Mouse (Mus musculus): Measurements from ENCODE around the gene Gid8. TPM values are rescaled to one million over a fixed set of nuclear protein-coding genes. Genes with fewer than 3 reads are reported as not detected.

Gid8 gene
- polyA plus RNA-seq, 1 experiment from 2014 or later = 50.9 TPM

GRCm38 (mm10) chr2:180724585-180725413 is 14.9 kb downstream of the Gid8 start, which contains the start of gene Slc17a9:
Gene Slc17a9 (plus strand): TSS chr2:180725263.
- Histone ChIP-seq H3K9ac (ENCODE audit: low read length) (peak within 1 kb of the TSS; percentile 36; the same call in 1 of the 2 replicates), H3K9me3 (ENCODE audit: control insufficient read depth, low read length) (no peaks in the 10 kb centered on the region), H3K36me3 (ENCODE audit: control insufficient read depth, insufficient read depth, low read length) (peaks cover 21% of the 10 kb centered on the region), H3K27me3 (ENCODE audit: control insufficient read depth, insufficient read depth, low read depth, low read length) (no peaks in the 10 kb centered on the region), H3K4me2 (ENCODE audit: low read depth, low read length) (peak within 1 kb of the TSS; percentile 52), H3K4me1 (replicated peaks; ENCODE audit: control insufficient read depth, insufficient read depth, low read length) (peaks cover 8% of the 10 kb centered on the region; the same call in 1 of the 2 replicates), H3K27ac (ENCODE audit: low read length) (no peak within 1 kb of the TSS), H3K4me3 (ENCODE audit: low read length) (peak within 1 kb of the TSS; percentile 24)
- WGBS = 3% methylated on average over 18 of the region's 18 CpGs
- peak; percentile 83 for ATAC-seq (ENCODE audit: low read depth)

GRCm38 (mm10) chr2:180725414-180725778 is 15.5 kb downstream of the Gid8 start:
- Histone ChIP-seq H3K4me3 (ENCODE audit: low read length) (peak overlapping the region; percentile 24), H3K4me2 (ENCODE audit: low read depth, low read length) (peak overlapping the region; percentile 52), H3K9me3 (ENCODE audit: control insufficient read depth, low read length) (no peaks in the 10 kb centered on the region), H3K4me1 (replicated peaks; ENCODE audit: control insufficient read depth, insufficient read depth, low read length) (peaks cover 8% of the 10 kb centered on the region; the same call in 1 of the 2 replicates), H3K36me3 (ENCODE audit: control insufficient read depth, insufficient read depth, low read length) (peaks cover 17% of the 10 kb centered on the region; the same call in 1 of the 2 replicates), H3K27me3 (ENCODE audit: control insufficient read depth, insufficient read depth, low read depth, low read length) (no peaks in the 10 kb centered on the region), H3K9ac (ENCODE audit: low read length) (peak overlapping the region; percentile 36; the same call in 1 of the 2 replicates), H3K27ac (ENCODE audit: low read length) (no peak overlapping the region)
- ATAC-seq (ENCODE audit: low read depth) = peak; percentile 35; the same call in 1 of the 2 replicates
- WGBS = under 1% methylated on average over 6 of the region's 6 CpGs

GRCm38 (mm10) chr2:180725856-180726629 is 16.1 kb downstream of the Gid8 start:
- 24% methylated on average over 8 of the region's 8 CpGs for WGBS
- Histone ChIP-seq H3K27ac (ENCODE audit: low read length) (no peak overlapping the region), H3K4me1 (replicated peaks; ENCODE audit: control insufficient read depth, insufficient read depth, low read length) (peaks cover 8% of the 10 kb centered on the region; the same call in 1 of the 2 replicates), H3K27me3 (ENCODE audit: control insufficient read depth, insufficient read depth, low read depth, low read length) (no peaks in the 10 kb centered on the region), H3K9ac (ENCODE audit: low read length) (no peak overlapping the region), H3K36me3 (ENCODE audit: control insufficient read depth, insufficient read depth, low read length) (peaks cover 10% of the 10 kb centered on the region; the same call in 1 of the 2 replicates), H3K4me3 (ENCODE audit: low read length) (no peak overlapping the region), H3K4me2 (ENCODE audit: low read depth, low read length) (no peak overlapping the region), H3K9me3 (ENCODE audit: control insufficient read depth, low read length) (no peaks in the 10 kb centered on the region)
- ATAC-seq (ENCODE audit: low read depth) = no peak

GRCm38 (mm10) chr2:180726658-180727442 is 16.9 kb downstream of the Gid8 start:
- peaks cover 9% of the 10 kb centered on the region; the same call in 1 of the 2 replicates for H3K36me3 ChIP-seq (ENCODE audit: control insufficient read depth, insufficient read depth, low read length)
- WGBS = 50% methylated on average over 6 of the region's 6 CpGs
- no peak overlapping the region for H3K4me3 ChIP-seq (ENCODE audit: low read length)
- H3K9ac ChIP-seq (ENCODE audit: low read length) = no peak overlapping the region
- H3K9me3 ChIP-seq (ENCODE audit: control insufficient read depth, low read length) = no peaks in the 10 kb centered on the region
- H3K27ac ChIP-seq (ENCODE audit: low read length) = no peak overlapping the region
- no peak for ATAC-seq (ENCODE audit: low read depth)
- no peaks in the 10 kb centered on the region for H3K27me3 ChIP-seq (ENCODE audit: control insufficient read depth, insufficient read depth, low read depth, low read length)
- H3K4me1 ChIP-seq (replicated peaks; ENCODE audit: control insufficient read depth, insufficient read depth, low read length) = peaks cover 8% of the 10 kb centered on the region; the same call in 1 of the 2 replicates
- no peak overlapping the region for H3K4me2 ChIP-seq (ENCODE audit: low read depth, low read length)

GRCm38 (mm10) chr2:180727613-180728021 is 17.7 kb downstream of the Gid8 start:
- Histone ChIP-seq H3K4me1 (replicated peaks; ENCODE audit: control insufficient read depth, insufficient read depth, low read length) (peaks cover 8% of the 10 kb centered on the region; the same call in 1 of the 2 replicates), H3K9me3 (ENCODE audit: control insufficient read depth, low read length) (no peaks in the 10 kb centered on the region), H3K27ac (ENCODE audit: low read length) (no peak overlapping the region), H3K36me3 (ENCODE audit: control insufficient read depth, insufficient read depth, low read length) (peaks cover 7% of the 10 kb centered on the region; the same call in 1 of the 2 replicates), H3K27me3 (ENCODE audit: control insufficient read depth, insufficient read depth, low read depth, low read length) (no peaks in the 10 kb centered on the region), H3K9ac (ENCODE audit: low read length) (no peak overlapping the region), H3K4me3 (ENCODE audit: low read length) (no peak overlapping the region), H3K4me2 (ENCODE audit: low read depth, low read length) (no peak overlapping the region)
- ATAC-seq (ENCODE audit: low read depth) = no peak
- 45% methylated on average over 4 of the region's 4 CpGs for WGBS

- Histone ChIP-seq H3K9ac (ENCODE audit: low read length) (no peak overlapping the region), H3K4me2 (ENCODE audit: low read depth, low read length) (no peak overlapping the region), H3K4me3 (ENCODE audit: low read length) (no peak overlapping the region), H3K27me3 (ENCODE audit: control insufficient read depth, insufficient read depth, low read depth, low read length) (no peaks in the 10 kb centered on the region; the same call in 1 of the 2 replicates), H3K4me1 (replicated peaks; ENCODE audit: control insufficient read depth, insufficient read depth, low read length) (no peaks in the 10 kb centered on the region), H3K27ac (ENCODE audit: low read length) (peak overlapping the region; percentile 27), H3K36me3 (ENCODE audit: control insufficient read depth, insufficient read depth, low read length) (no peaks in the 10 kb centered on the region), H3K9me3 (ENCODE audit: control insufficient read depth, low read length) (no peaks in the 10 kb centered on the region)
- 33% methylated on average over 3 of the region's 3 CpGs for WGBS
- no peak for ATAC-seq (ENCODE audit: low read depth)
Observed at GRCm38 (mm10) chr2:180731036-180731435, 21.1 kb downstream of the Gid8 start.

- Histone ChIP-seq H3K4me1 (replicated peaks; ENCODE audit: control insufficient read depth, insufficient read depth, low read length) (no peaks in the 10 kb centered on the region), H3K9ac (ENCODE audit: low read length) (no peak overlapping the region), H3K27me3 (ENCODE audit: control insufficient read depth, insufficient read depth, low read depth, low read length) (no peaks in the 10 kb centered on the region; the same call in 1 of the 2 replicates), H3K4me2 (ENCODE audit: low read depth, low read length) (no peak overlapping the region), H3K27ac (ENCODE audit: low read length) (no peak overlapping the region), H3K36me3 (ENCODE audit: control insufficient read depth, insufficient read depth, low read length) (no peaks in the 10 kb centered on the region), H3K4me3 (ENCODE audit: low read length) (no peak overlapping the region), H3K9me3 (ENCODE audit: control insufficient read depth, low read length) (no peaks in the 10 kb centered on the region)
- ATAC-seq (ENCODE audit: low read depth) = 0 out of 2 replicates have a peak, but pooled peaks have one; percentile 26
- 41% methylated on average over 6 of the region's 6 CpGs for WGBS
Observed at GRCm38 (mm10) chr2:180731984-180732383, 22.1 kb downstream of the Gid8 start.

GRCm38 (mm10) chr2:180735232-180735631 is 25.3 kb downstream of the Gid8 start:
- Histone ChIP-seq H3K36me3 (ENCODE audit: control insufficient read depth, insufficient read depth, low read length) (no peaks in the 10 kb centered on the region), H3K4me2 (ENCODE audit: low read depth, low read length) (no peak overlapping the region), H3K4me3 (ENCODE audit: low read length) (no peak overlapping the region), H3K27me3 (ENCODE audit: control insufficient read depth, insufficient read depth, low read depth, low read length) (no peaks in the 10 kb centered on the region; the same call in 1 of the 2 replicates), H3K27ac (ENCODE audit: low read length) (no peak overlapping the region), H3K9me3 (ENCODE audit: control insufficient read depth, low read length) (no peaks in the 10 kb centered on the region), H3K9ac (ENCODE audit: low read length) (no peak overlapping the region), H3K4me1 (replicated peaks; ENCODE audit: control insufficient read depth, insufficient read depth, low read length) (no peaks in the 10 kb centered on the region)
- ATAC-seq (ENCODE audit: low read depth) = no peak
- WGBS = 79% methylated on average over 7 of the region's 7 CpGs

Measured in lung, embryonic 16.5 days (tissue).